Mouse (Mus musculus) embryonic facial prominence, embryonic 15.5 days (tissue): ENCODE results near the gene Lpcat3. TPM values are rescaled to one million over a fixed set of nuclear protein-coding genes. Genes with fewer than 3 reads are reported as not detected.

Experiments
- ATAC-seq: fragments of 200-750 bp; cut with Nextera tagmentation; 2 replicates; pipeline ENCODE4 v1.8.0; 2017; ENCODE audit warnings: low read depth, moderate TSS enrichment; ENCODE audit not compliant: insufficient number of reproducible peaks, low FRiP score, low TSS enrichment
- H3K27ac ChIP-seq: fragments of 300-500 bp; sonication (generic); replicated peaks from 2 replicates; pipeline ENCODE4 v1.5.1; 2015; ENCODE audit warnings: mild to moderate bottlenecking, inconsistent platforms
- H3K27me3 ChIP-seq: fragments of 300-500 bp; sonication (generic); 2 replicates; pipeline ENCODE4 v1.6.1; 2015; ENCODE audit warnings: inconsistent platforms
- H3K36me3 ChIP-seq: fragments of 300-500 bp; sonication (generic); 2 replicates; pipeline ENCODE4 v1.6.1; 2015; ENCODE audit warnings: mild to moderate bottlenecking, inconsistent platforms
- H3K4me1 ChIP-seq: fragments of 300-500 bp; sonication (generic); 2 replicates; pipeline ENCODE4 v1.6.1; 2015; ENCODE audit warnings: inconsistent platforms
- H3K4me2 ChIP-seq: fragments of 300-500 bp; sonication (generic); replicated peaks from 2 replicates; pipeline ENCODE4 v1.6.1; 2015; ENCODE audit warnings: mild to moderate bottlenecking, inconsistent platforms
- H3K4me3 ChIP-seq: fragments of 300-500 bp; sonication (generic); replicated peaks from 2 replicates; pipeline ENCODE4 v1.5.1; 2015; ENCODE audit warnings: mild to moderate bottlenecking, inconsistent platforms
- H3K9ac ChIP-seq: fragments of 300-500 bp; sonication (generic); 2 replicates; pipeline ENCODE4 v1.6.1; 2015; ENCODE audit warnings: inconsistent platforms
- H3K9me3 ChIP-seq: fragments of 300-500 bp; sonication (generic); replicated peaks from 2 replicates; pipeline ENCODE4 v1.6.1; 2016; ENCODE audit warnings: inconsistent platforms
- WGBS: fragments of 180-500 bp; shearing (Covaris S2); methylation state at CpG from one replicate; pipeline ENCODE4 v1.1.7; 2015; 5-methylcytosine and 5-hydroxymethylcytosine counted together
- polyA plus RNA-seq: library from polyadenylated mRNA; unstranded; fragments of >200 nt; fragmentation: Nextera tagmentation; extraction: Ambion mirVana; gene quantifications from 2 replicates; pipeline ENCODE4 v1.2.1, GENCODE M21; 2015

Gene Lpcat3
- polyA plus RNA-seq, 1 experiment from 2014 or later: 56.0 TPM

DNA sequence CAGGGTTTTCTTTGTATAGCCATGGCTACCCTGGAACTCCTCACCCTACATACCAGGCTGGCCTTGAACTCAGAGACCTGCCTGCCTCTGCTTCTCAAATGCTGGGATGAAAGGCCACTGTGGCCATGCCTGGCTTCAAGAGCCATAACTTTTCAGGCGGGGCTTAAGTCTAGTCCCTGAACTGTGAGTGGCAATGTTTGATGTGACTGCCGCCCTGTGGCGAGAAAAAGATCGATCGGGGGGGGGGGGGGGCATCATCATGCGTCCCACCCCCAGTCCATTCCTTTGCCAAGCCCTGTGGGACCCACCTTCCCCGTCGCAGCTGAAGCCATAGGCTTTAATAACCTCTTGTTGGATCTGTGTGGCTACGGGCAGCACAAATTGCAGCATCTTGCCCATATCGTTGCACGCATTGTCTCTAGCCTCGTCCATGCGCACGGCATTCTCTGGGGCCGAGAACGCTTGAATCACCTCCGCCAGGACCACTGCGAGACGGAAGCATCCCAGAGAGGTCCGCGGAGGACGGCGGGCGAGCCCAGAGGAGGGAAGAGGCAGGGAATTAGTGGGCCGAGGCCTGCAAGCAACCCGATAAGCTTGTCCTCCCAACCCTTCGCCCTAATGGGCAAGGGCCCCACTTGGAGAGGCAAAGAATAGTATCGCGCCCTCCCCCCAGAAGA is 77.5 kb downstream of the Lpcat3 start:
- Histone ChIP-seq H3K4me3 (peak overlapping the region; percentile 68), H3K36me3 (peaks cover 30% of the 10 kb centered on the region), H3K27me3 (no peaks in the 10 kb centered on the region), H3K9ac (peak overlapping the region; percentile 83), H3K9me3 (no peaks in the 10 kb centered on the region), H3K4me2 (peak overlapping the region; percentile 68), H3K4me1 (peaks cover 40% of the 10 kb centered on the region), H3K27ac (peak overlapping the region; percentile 99)
- under 1% methylated on average over 29 of the region's 29 CpGs for WGBS
- peak; percentile 9; the same call in 1 of the 2 replicates for ATAC-seq

DNA sequence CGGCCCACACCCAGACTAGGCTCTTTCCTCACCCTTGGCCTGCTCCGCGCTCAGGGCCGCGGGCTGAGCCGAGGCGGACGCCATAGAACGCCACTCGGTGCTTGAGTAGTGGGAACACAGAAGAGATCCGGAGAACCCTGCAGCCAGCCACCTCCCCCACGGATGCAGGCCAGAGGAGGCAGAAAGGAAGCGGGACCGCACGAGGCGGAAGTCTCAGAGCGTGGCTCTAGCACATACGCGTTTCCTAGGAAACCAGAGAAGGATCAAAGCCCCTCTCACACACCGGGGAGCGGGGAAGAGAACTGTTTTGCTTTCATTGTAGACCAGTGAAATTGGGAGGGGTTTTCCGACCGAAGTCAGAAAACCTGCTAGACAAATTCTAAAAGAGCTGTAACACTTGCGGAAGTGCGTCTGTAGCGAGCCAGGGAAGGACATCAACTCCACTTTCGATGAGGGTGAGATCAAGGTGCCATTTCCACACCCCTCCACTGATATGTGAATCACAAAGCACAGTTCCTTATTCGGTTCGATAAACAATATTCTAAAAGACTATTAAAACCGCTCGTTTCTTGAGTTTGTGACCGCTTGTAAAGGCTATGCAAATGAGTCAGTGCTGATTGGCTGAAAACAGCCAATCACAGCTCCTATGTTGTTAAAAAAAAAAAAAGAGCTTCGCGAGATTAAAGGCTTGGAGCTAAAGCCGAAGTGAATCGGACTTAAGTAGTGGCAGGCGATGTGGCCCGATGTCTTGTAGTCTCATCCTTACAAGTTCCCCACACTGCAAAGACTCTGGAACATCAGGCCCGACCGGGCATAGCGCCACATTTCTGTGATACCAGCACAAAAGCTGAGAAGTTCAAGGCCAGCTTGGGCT is 78.3 kb downstream of the Lpcat3 start, which contains the start of gene Grcc10:
TSS of gene Grcc10 (minus strand) at position 487 of the 874 bp plus-strand sequence.
- WGBS: under 1% methylated on average over 41 of the region's 41 CpGs
- Histone ChIP-seq H3K4me3 (peak within 1 kb of the TSS; percentile 68), H3K9ac (peak within 1 kb of the TSS; percentile 83), H3K27me3 (no peaks in the 10 kb centered on the region), H3K36me3 (peaks cover 30% of the 10 kb centered on the region), H3K4me2 (peak within 1 kb of the TSS; percentile 68), H3K9me3 (no peaks in the 10 kb centered on the region), H3K27ac (peak within 1 kb of the TSS; percentile 99), H3K4me1 (peaks cover 46% of the 10 kb centered on the region)
- peak; percentile 84 for ATAC-seq

- peak overlapping the region; percentile 68 for H3K4me3 ChIP-seq
Observed at GRCm38 (mm10) chr6:124741842-124742241, 79.0 kb downstream of the Lpcat3 start.

DNA sequence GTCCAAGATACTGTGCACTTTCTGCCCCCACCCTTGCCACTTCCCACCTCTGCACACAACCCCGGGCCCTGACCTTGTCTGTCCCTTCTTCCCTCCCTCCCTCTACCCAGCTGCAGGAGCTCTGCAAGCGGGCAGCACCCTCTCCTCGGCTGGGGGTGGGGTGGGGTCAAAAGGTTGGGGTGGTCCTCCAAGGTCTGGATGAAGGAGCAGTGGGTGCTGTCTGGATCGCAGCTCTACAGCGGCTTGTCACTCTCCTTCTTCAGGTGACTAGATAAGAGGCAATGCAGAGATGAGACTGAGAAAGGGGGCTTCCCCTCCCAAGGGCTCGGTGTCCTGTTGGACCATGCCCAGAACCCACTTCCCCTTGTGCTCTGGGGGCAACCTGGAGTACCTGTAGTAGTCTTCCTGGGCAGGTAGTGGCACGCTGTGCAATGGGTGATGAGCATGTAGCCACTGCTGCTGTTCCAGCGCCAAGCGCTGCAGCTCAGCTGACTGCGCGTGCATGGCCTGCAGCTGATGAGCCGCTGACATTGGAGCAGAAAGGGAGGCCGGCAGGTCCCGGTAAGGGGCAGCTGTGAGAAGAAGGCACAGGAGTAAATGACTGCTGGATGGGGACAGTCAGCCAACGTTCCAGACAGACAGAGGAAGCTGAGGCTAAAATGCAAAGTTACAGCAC is 80.2 kb downstream of the Lpcat3 start:
- H3K4me2 ChIP-seq: no peak overlapping the region
- H3K4me3 ChIP-seq: no peak overlapping the region
- H3K36me3 ChIP-seq: peaks cover 47% of the 10 kb centered on the region
- 86% methylated on average over 15 of the region's 15 CpGs for WGBS
- no peak overlapping the region for H3K27ac ChIP-seq
- no peaks in the 10 kb centered on the region for H3K9me3 ChIP-seq
- H3K27me3 ChIP-seq: no peaks in the 10 kb centered on the region
- H3K9ac ChIP-seq: no peak overlapping the region
- ATAC-seq: no peak
- H3K4me1 ChIP-seq: peaks cover 56% of the 10 kb centered on the region

More at GRCm38 (mm10) chr6:124741842-124742241, 79.0 kb downstream of the Lpcat3 start:
- Histone ChIP-seq H3K27ac (peak overlapping the region; percentile 99), H3K9ac (0 out of 2 replicates have a peak overlapping the region, but pooled peaks have one; percentile 83), H3K9me3 (no peaks in the 10 kb centered on the region), H3K36me3 (peaks cover 36% of the 10 kb centered on the region), H3K27me3 (no peaks in the 10 kb centered on the region), H3K4me2 (peak overlapping the region; percentile 68), H3K4me1 (peaks cover 53% of the 10 kb centered on the region)
- ATAC-seq: no peak
- WGBS: 69% methylated on average over 3 of the region's 3 CpGs

DNA sequence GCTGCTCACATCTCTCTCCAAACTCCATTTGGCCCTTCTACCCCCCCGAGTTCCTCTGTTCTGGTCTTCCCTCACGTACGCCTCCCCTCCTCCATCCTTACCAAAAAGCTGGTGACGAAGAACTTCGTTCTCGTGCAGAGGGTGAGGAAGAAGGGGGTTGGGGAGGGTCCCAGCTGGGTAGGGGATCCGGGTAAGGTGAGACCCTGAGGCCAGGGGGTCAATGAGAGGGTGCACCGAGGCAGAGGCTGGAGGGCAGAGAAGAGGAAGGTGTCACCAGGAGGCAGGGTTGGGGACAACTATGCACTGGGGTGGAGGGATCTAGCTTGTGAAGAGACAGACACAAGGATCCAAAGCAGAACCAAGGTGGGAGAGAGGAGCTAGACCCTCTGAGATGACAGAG is 80.8 kb downstream of the Lpcat3 start:
- WGBS: 79% methylated on average over 8 of the region's 8 CpGs
- H3K36me3 ChIP-seq: peaks cover 54% of the 10 kb centered on the region

GRCm38 (mm10) chr6:124744755-124745321 is 82.0 kb downstream of the Lpcat3 start:
- H3K27me3 ChIP-seq: no peaks in the 10 kb centered on the region
- H3K4me3 ChIP-seq: peak overlapping the region; percentile 51
- H3K4me2 ChIP-seq: peak overlapping the region; percentile 96
- no peak for ATAC-seq
- H3K27ac ChIP-seq: peak overlapping the region; percentile 86; the same call in 1 of the 2 replicates
- H3K36me3 ChIP-seq: peaks cover 61% of the 10 kb centered on the region
- 64% methylated on average over 26 of the region's 26 CpGs for WGBS
- H3K9me3 ChIP-seq: no peaks in the 10 kb centered on the region
- H3K4me1 ChIP-seq: peaks cover 39% of the 10 kb centered on the region
- H3K9ac ChIP-seq: no peak overlapping the region

More for the DNA sequence above, 80.8 kb downstream of the Lpcat3 start:
- Histone ChIP-seq H3K4me1 (peaks cover 50% of the 10 kb centered on the region), H3K9me3 (no peaks in the 10 kb centered on the region), H3K4me3 (no peak overlapping the region), H3K27ac (no peak overlapping the region), H3K27me3 (no peaks in the 10 kb centered on the region), H3K4me2 (no peak overlapping the region), H3K9ac (no peak overlapping the region)
- ATAC-seq: no peak

- H3K9me3 ChIP-seq: no peaks in the 10 kb centered on the region
- ATAC-seq: peak; percentile 83
- peaks cover 34% of the 10 kb centered on the region for H3K4me1 ChIP-seq
- WGBS: under 1% methylated on average over 85 of the region's 85 CpGs
- peak overlapping the region; percentile 86 for H3K27ac ChIP-seq
- peaks cover 64% of the 10 kb centered on the region for H3K36me3 ChIP-seq
- peak overlapping the region; percentile 96 for H3K4me2 ChIP-seq
- peak overlapping the region; percentile 56 for H3K9ac ChIP-seq
- no peaks in the 10 kb centered on the region for H3K27me3 ChIP-seq
- H3K4me3 ChIP-seq: peak overlapping the region; percentile 51
Observed at GRCm38 (mm10) chr6:124745490-124746295, 82.9 kb downstream of the Lpcat3 start.

- peak overlapping the region; percentile 96 for H3K4me2 ChIP-seq
- peak overlapping the region; percentile 51 for H3K4me3 ChIP-seq
- 15% methylated on average over 8 of the region's 8 CpGs for WGBS
- H3K4me1 ChIP-seq: peaks cover 34% of the 10 kb centered on the region
- peak overlapping the region; percentile 86 for H3K27ac ChIP-seq
- H3K36me3 ChIP-seq: peaks cover 64% of the 10 kb centered on the region
- H3K27me3 ChIP-seq: no peaks in the 10 kb centered on the region
- ATAC-seq: peak; percentile 3
- H3K9me3 ChIP-seq: no peaks in the 10 kb centered on the region
- peak overlapping the region; percentile 56 for H3K9ac ChIP-seq
Observed at GRCm38 (mm10) chr6:124746296-124746605, 83.4 kb downstream of the Lpcat3 start.

DNA sequence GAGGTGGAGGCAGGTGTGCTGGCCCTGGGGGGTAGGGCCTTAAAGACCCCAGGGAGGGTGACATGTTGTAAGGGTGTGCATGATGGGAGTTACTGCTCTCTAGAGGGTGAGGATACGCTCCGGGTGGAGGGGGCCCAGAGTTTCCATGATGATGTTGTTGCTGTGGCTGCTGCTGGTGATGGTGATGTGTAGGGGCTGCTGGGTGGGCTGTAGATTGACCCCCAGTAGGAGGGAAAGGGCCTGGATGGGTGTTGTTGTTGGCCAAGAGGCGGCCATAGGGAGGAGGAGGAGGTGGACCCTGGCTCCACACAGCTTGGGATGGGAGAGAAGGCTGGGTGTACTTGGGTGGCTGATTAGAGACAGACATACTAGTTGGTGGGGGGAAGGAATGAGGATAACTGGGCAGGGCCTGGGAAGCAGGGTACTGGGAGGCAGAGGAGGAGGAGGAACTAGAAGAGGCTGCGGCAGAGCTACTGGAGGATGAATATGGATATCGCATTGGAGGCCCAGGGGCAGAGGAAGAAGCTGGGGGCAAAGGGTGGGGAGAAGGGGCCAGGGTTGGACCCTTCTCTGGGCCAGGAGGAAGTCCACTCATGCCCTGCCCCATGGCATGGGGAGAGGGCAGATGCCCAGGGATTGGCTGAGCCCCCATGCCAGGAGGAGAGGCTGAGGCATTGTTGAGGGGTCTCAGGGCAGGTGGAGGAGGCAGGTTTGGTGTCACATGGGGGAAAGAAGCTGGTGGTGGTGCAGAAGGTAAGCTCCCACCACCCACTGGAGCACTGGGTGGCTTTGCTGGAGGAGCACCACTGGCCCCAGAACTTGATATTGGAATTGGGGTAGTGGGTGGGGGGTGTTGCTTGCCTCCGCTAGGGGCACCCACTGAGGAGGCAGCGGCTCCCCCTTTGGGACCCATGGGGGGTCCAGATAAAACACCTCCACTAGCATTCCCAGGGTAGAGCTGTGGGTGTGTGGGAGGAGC is 84.1 kb downstream of the Lpcat3 start:
- Histone ChIP-seq H3K27me3 (no peaks in the 10 kb centered on the region), H3K9ac (0 out of 2 replicates have a peak overlapping the region, but pooled peaks have one; percentile 56), H3K9me3 (no peaks in the 10 kb centered on the region), H3K4me1 (peaks cover 29% of the 10 kb centered on the region), H3K4me2 (peak overlapping the region; percentile 96), H3K4me3 (peak overlapping the region; percentile 51), H3K27ac (peak overlapping the region; percentile 86; the same call in 1 of the 2 replicates), H3K36me3 (peaks cover 64% of the 10 kb centered on the region)
- ATAC-seq: peak; percentile 24
- WGBS: 82% methylated on average over 7 of the region's 7 CpGs
